Mouse (Mus musculus): ENCODE results near the gene Mark3.
A peak's percentile ranks its signal among the peaks of the same experiment; 100 is the strongest.

The Mark3 gene

DNA sequence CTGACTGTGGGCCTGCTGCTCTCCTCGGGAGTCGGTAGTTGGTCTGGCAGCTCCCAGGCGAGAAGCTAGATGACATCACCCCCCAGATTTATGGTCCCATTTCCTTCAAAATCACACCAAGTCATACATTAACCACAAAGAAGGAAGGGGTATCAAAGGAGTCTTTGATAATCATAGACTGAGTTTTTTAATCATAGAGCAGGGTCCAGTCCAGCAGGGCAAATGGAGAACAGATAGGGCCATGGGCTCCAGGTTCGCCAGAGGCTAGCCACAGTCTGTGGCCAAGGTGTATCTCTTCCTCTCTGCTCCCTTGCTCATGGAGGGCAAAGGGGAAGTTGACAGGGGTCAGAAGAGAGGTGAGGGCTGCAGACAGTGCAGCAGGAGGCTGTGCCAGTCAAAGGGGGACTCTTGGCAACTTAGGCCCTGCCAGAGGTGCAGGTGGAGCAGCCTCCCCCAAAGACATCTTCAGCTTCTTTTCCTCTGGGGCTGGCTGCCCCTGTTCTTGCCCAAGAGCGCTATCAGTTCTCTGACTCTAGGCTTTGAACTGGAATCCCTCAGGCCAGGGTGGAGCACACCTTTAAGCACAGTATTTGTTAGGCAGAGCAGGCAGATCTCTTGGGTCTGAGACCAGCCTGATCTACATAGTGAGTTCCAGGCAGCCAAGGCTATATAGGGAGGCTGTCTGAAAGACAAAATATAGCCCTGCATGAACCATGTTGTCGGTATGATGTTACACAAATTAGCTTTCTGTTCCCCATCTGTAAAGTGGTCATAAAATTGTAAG lies 101.7 kb downstream of the Mark3 start:
- no peak for DNase-seq (ENCODE audit: low spot score)

DNA sequence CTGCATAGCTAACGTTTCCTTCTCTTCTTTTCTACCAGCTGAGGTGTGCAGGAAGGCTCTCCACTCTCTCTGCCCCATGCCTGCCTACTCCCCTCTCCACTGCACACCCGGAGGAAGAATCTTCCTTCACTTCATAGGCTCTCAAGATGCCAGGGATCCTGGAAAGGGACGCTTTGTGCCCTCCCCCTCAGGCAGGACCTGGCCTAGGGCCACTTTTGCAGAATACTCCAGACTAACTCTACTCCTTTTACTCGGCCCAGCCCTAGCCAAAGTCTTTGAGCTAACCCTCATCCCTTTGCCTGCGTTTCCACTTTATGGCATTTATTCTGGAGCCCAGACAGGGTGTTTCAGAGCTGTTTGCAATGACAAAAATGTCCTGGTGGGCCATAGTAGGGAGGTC lies 103.1 kb downstream of the Mark3 start:
- no peak for DNase-seq (ENCODE audit: low spot score)

DNA sequence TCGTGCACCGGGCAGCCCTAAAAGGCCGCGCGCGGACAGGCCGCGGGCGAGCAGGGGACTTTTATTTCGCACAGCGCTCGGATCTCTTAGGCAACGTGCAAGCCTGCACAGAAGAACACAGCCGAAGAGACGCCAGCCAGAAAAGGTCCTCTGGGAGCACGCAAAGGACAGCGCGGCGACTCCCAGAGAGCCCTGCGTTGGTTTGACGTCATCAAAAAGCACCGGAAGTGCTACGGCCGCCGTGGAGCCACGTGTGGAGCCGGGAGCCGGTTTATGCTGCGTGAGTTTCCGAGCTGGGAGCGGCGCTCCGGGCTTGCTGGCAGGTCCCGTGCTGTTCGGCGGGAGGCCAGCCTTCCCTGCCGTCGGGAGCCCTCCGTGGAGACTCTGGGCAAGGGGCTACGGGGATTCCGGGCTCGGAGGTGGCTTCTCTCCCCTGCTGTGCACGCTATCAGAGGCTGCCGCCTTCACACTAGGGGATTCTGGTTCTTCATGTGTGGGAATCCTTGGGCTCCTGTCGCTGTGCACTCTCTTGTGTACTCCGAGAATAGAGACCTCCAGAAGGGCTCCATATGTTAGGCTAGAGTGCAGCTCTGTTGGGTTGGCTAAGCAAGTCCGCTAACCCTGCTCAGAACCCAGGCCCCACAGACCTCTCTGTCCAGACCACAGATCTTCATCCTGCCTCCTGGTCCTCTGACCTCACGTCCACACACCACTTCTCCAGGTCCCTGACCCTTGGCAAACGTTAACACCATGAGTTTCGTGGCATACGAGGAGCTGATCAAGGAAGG lies 103.8 kb downstream of the Mark3 start, which contains the start of gene Trmt61a:
Trmt61a (plus strand) TSS at position 224 of the 788 bp plus-strand sequence.
- DNase-seq (ENCODE audit: low spot score): peak; percentile 80

DNA sequence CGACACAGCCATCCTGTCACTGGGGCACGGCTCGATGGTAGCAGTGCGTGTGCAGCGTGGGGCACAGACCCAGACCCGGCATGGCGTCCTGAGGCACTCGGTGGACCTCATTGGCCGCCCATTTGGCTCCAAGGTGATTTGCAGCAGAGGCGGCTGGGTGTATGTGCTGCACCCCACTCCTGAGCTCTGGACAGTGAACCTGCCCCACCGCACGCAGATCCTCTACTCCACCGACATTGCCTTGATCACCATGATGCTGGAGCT lies 104.3 kb downstream of the Mark3 start:
- no peak for DNase-seq (ENCODE audit: low spot score)

DNA sequence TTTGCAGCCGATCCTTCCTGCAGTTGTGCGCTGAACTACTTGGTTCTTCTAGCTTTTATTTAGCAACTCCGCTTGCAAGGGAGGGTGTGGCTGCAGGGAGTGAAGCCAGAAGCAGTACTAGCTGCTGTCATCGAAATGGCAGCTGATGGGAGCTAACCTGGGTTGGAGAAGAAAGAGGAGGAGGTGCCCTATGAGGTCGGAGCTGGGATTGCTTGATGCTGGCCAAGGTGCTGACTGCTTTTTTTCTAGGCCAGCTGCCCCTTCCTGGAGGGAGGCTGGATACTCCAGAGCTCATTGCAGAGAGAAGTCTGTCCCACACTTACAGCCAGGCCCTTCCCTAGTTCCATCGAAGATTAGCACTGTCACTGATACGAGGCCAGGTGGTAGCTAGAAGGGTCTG lies 104.7 kb downstream of the Mark3 start:
- DNase-seq (ENCODE audit: low spot score): no peak

DNA sequence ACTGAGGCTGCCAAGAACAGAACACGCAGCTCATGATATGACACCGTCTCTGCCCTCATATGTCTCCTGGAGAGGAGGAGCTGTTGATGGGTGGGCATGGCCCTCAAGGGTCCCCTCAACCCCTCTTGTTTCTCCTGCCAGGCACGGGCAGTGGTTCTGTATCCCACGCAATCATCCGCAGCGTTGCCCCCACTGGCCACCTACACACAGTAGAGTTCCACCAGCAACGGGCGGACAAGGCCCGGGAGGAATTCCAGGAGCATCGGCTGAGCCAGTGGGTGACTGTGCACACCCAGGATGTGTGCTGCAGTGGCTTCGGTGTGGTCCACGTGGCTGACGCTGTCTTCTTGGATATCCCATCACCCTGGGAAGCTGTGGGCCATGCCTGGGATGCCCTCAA lies 106.3 kb downstream of the Mark3 start:
- no peak for DNase-seq (ENCODE audit: low spot score)

DNA sequence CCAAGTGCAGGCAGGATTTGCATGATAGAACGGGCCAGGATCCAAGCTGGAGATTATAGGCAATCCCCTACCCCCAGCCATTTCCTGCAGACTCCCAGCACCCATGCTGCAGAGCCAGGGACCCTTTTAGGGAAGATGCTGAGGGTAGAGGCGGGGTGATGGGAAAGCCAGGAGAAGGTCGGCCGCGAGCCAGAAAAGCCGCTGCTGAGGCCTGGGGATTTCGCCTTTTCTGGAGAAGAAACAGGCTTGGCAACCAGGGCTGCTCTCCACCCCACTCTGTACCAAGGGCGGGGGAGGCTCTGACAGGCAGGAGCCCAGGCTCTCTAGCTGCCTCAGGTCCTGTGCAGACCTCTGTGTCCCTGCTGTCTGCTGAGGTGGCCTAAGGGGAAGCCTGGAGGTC lies 107.0 kb downstream of the Mark3 start:
- DNase-seq (ENCODE audit: low spot score): no peak

DNA sequence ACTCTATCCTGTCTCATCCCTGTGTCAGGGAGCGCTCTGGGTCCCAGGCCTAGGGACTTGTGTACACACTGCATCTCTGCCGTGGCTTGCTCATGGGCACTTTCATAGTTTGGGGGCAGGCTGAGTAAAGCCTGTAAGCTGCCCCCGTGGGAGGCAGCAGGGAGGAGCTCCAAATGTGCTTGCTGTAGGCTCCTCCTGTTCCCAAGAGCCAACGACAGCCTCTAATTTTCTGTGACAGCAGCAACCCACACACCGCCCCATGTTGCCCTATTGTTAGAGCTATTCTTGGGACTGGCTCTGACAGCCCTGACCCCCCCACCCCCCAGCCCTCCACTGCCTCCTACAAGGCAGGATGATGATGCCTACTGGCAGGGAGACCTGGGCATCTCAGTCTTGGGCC lies 107.7 kb downstream of the Mark3 start:
- DNase-seq (ENCODE audit: low spot score): no peak

DNA sequence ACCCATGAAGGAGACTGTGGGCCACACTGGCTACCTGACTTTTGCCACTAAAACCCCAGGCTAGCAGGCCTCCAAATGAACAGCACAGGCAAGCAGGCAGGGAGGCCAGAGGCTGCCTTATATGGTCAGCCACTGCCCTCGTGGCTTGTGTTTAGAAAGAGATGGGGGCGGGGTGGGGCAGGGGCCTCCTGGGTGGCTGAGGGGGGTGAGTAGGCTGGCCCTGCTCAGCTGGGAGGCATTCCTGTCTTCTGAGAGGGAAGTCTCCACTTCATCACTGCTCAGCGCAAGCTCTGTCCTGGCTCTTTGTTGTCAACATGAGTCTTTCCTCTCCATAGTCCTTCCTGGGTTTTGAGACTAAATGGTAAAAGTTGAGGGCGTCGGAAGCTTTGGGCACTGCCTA lies 108.5 kb downstream of the Mark3 start:
- no peak for DNase-seq (ENCODE audit: low spot score)

DNA sequence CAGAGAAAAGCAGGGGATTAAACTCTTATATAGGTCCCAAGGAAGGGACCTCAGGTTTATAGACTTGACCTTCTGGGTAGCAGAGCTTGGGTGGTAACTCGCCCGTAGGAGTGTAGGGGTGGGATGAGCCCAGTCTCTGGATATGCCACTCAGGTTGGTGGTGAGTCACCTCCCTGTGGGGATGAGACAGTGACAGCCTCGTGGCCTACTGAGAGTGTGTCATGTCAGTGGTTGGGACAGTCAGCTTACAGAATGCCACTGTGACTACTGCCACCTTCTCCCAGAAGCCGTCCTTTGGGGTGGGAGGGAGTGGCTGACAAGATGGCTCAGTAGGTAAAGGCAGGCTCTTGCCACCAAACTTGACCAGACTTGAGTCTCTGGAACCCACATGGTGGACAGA lies 112.1 kb downstream of the Mark3 start:
- no peak for DNase-seq (ENCODE audit: low spot score)

DNA sequence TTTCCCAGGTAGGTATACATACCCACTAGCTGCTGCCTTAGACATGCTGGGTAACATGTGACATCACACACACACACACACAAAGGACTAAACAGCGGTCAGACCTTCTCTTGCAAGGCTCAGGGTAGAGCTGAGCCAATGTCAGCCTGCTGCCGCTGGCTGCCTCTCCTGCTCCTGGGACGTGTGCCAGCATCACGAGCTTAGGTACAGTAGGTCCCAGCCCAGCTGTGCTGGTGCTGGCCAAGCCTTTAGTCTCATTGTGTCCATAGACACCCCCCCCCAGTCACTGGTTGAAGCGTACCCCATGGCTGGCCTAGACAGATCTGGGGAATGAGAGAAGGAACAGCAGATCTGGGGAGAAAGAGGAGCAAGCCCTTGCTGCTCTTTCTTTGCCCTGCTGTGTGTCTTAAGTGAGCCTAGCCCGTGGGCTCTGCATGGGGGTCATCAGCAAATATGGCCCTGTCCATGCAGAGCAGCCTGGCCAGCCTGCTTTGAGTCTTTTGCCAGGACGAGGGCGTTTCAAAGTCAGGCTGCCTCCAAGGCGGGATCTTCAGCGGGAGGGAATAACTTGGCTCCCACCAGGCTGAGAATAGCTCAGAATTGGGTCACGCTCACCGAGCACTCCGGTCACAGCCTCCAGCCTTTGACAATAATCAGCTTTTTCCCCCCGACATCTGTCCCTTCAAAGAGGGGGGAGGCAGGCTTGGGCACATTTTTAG lies 113.2 kb downstream of the Mark3 start:
- DNase-seq (ENCODE audit: low spot score): peak; percentile 72

DNA sequence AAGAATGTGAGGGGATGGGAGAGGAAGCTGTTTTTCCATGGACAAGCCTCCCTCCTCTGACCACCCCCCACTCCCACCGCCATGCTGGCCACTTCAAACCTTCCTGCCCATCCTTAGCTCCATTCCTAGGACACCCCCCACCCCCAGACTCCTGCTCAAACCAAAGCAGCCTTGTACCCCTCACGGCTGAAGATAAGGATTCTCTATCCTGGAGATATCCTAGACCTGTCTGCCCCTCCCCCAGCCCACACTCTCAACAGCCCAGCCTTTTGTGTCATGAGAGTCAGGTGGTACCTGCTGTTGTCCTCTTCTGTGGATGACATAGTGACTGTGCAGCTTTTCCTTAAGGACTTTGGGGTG lies 113.7 kb downstream of the Mark3 start:
- no peak for DNase-seq (ENCODE audit: low spot score)

DNA sequence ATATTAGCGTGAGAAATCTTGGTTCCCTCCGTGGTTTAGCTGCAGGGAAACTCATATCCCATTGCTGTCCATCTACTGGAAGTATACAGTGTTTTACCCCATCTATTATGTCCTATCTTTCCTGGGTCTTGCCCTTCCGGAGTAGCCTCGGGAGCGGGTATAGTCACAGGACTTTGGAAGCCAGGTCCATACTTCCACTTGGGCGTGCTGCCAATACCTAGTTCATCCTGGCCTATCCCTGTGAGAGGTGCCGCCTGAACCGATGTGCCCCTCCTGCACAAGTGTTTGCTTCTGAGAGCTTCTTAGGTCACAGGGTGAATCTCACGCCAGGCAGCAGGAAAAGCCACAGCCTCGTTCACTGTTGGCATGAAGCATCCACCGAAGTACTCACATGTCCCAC lies 115.1 kb downstream of the Mark3 start:
- no peak for DNase-seq (ENCODE audit: low spot score)

DNA sequence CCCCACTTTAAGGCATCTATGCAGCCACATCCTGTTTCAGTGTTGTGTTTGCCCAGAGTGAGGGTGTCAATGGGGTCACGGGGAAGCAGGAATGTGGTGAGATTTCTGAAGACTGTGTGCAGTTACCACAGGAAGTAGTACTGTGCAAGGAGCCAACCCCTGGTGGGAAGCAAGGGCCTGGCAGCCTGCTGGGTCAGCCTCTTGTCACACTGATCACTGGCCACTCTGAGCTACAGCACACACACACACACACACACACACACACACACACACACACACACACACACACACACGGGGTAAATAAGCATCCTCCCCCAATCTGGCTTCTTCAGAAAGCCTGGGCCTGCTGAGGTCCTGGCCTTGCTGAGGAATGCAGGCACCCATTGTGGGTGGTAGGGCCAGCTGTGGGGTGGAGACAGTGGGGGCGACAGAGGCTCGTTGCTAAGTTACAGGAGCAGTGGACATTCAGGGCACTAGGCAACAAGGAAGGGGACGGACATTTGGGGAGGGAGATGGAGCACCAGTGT lies 117.1 kb downstream of the Mark3 start:
- no peak for DNase-seq (ENCODE audit: low spot score)

DNA sequence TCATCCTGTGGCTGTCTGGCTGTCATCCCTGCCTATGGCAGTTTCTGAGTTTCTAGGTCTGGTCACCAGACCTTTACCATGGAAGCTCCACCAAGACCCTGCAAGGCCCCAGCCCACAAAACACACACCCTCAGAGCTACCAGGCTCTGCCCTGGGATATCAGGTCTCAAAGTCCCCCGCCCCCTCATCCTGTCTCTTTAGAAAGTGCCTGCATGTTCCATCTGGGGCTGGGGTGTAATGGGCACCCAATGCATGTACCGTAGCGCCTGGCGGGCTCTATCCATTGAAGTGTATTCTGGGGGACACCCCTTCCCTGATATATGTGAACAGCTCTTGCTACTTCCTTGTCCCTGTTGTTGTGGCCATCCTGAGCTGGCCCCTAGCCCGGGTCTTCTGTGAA lies 118.6 kb downstream of the Mark3 start:
- DNase-seq (ENCODE audit: low spot score): no peak

DNA sequence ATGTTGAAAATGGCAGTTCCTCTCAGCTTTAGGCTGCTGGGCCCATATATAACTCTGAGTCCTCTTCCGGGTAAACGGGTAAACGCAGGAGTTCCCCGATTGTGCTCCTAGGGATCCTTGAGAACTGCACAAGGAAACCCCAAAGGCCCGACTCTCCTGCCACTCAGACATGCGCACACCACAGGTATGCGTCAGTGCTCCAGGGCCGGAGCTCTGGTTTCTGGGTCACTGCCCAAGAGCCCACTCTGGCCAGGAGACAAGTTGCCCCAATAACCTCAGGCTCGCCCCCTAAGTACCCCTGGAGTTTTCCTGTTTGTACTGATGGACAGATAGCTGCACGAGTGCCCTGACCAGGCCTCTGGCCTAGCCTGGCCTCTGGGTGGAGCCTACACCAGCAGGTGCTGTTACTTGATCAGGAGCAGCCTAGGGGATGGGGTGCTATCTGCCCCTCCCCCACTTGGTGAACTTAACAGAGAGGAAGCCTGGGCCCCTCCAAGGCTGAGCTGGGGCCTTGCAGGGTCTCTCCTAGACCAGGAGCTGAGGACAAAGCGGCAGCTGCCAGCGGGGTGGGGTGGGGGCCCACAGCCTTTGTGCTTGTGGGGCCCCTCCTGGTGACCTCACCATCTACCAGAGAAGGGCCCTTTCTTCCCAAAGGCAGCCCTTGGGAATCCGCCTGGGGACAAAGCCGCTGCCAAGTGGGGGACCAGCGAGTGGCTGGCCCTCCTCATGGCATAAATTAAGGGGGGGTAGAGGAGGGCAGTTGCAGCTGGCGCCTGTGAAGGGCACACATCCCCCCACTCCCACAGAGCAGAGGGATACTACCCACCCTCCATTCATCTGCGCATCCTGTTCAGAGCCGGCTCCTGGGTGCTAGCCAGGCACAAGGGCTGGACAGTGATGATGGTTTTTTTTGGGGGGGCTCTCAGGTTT lies 119.3 kb downstream of the Mark3 start:
- no peak for DNase-seq (ENCODE audit: low spot score)

DNA sequence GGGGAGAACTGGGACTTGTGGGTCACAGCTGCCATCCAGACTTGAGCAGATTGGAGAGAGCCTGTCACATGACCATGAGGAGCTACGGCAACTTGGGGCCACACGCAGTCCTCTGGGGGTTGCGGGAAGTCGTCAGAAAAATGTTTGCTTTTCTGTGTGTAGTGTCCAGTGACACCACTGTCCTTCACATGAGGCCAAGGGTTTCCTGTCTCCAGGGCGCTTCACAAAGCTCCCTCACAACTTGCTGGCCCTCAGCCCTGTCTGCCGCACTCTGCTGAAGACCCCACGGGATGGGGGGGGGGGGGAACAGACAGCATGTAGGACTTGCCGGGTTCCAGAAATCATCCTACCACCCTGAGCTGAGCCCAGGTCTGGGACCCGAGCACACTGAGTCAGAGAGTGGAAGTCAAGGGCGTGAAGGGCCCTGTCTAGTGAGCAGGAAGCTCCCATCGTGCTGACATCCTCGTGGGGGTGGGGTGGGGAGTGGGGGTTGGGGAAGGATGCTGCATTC lies 120.0 kb downstream of the Mark3 start:
- DNase-seq (ENCODE audit: low spot score): no peak

DNA sequence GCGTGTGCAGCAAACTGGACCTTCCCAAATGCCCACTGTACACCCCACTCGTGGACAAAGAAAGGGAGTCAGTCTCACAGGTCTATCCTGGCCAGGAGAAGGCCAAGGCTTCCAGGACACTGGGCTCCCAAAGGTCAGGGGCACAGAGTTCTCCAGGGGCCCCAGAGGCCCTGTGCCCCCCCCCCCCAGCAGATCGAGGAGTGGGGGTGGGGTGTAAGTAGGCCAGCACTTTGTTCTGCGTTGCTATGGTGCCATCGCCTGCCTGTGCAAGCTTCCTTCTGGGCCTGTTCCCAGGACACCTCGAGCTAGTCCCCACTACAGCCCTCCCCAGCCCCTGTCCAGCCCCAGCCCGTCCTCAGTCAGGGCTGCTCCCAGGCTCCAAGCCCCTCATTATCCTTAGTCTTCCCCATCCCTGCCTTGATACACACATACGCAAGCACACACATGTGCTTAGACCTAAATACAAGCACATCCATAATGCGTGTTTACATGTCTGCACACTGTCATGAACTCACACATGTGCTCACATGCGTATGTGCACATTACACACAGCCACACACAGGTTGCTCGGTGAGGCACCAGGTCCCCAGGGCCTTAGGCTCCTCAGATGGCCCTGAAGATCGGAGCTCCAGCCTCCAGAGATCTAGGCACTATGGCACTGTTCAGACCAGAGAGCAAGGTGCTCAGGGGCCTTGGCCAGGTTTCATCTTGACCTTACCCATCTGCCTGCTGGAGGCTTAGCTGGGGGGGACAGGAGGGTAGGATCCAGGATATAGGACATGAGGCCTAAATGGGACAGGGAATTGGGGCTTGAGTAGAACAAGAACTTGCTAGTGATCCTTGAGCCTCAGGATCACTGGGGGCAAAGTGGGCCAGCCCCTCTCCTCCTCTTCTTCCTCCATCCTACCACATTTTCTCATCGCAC lies 120.8 kb downstream of the Mark3 start:
- DNase-seq (ENCODE audit: low spot score): no peak

DNA sequence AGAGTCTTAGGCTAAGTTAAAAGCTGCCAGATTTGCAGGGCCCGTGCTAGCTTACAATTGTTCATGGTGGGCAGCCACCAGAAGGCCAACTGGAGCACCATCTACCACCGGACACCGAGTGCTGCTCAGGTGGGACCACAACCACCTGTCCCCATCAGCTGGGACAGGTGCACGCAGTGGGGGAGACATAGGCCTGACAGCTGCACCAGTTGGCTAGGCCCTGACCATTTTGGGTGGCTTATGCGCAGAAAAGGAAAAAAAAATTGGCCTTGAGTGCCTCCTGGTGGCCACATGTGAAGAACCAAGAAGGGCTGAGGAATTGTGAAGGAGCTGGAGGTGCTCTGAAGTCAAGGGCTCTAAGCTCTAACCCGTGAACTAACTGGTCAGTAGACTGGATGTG lies 121.9 kb downstream of the Mark3 start:
- DNase-seq (ENCODE audit: low spot score): no peak

DNA sequence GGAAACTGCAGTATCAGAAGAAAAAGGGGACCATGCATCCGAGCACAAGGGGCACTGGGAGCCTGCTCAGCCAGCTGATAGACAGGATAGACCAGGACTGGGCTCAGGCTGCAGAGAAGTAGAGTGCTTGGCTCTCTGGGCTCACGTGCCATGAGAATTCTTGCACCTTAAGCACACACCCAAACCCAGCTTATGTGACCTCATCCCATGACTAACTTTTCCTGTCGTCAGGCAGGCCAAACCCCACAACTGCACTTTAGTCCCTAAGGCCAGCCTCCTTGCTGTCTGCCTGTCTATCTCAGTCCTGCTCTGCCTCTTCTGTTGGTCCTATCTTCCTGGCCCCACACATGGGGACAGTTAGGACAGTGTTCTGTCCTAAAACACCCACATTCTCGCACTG lies 123.4 kb downstream of the Mark3 start:
- no peak for DNase-seq (ENCODE audit: low spot score)
